Mouse (Mus musculus): Measurements from ENCODE around the gene Tmem29.

DNA sequence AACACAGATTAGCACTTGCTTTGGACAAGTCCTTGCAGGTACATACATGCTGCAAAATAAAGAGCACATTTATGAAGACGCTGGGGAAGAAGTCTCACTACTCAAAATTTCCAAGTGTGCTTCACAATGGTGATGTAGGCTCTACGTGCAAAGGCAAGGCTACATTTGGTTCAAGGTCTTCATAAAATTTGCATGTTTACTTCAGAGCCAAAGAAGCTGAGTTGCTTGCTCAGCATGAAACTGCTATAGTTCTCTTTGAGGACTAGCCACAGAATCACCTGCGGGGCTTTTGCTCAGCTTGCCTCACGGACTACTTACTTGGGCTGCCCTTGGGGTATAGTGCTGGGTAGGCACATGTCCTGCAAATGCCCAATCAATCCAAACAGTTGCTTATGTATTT is 45.4 kb downstream of the Tmem29 start:
- TF ChIP-seq POLR2A (IDR thresholded peaks at IDR 0.05; ENCODE audit: insufficient read depth, low read depth, low read length) (no peak), CTCF (IDR thresholded peaks at IDR 0.05; ENCODE audit: insufficient read depth, low read depth, low read length) (no peak)
